Mouse (Mus musculus): ENCODE results near the gene Pkmyt1. TPM values are rescaled to one million over a fixed set of nuclear protein-coding genes. Genes with fewer than 3 reads are reported as not detected.

The Pkmyt1 gene
- total RNA-seq (2023), result 35.0 TPM

DNA sequence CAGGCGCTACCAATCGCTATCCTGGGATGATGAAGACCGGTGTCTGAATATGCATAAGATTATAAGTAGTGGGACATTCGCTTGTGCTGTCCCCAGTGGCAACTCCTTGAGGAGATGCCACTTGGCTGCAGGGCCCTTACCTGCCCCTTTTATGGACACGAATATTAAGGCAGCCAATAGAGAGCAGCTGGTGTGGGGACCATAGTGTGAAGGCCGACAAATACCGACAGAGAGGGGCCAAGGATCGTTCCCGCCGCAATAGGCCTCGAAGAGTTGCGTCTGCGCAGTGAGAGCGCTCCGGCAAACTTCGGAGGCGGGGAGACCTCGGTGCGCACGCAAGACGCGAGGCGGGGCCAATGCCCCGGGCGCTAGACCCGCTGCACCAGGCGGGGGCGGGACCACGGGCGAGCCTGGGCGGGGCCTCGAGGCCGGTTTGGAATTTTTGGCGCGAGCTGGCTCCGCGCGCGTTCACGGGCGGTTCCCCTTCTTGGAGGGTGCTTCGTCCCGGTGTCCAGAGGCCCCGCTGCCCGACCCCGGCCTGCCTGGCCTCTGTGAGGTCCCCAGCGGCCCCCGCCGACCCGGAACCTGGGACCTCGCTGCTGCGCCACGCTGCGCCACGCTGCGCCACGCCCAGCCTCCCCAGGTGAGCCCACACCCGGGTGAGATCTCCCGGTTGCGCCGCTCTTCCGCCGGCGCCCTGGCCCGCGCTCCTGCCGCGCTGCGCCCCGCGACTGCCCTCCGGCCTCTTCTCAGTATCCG is at the start of gene Pkmyt1:
Pkmyt1 (plus strand) TSS at position 338 of the 759 bp plus-strand sequence.

DNA sequence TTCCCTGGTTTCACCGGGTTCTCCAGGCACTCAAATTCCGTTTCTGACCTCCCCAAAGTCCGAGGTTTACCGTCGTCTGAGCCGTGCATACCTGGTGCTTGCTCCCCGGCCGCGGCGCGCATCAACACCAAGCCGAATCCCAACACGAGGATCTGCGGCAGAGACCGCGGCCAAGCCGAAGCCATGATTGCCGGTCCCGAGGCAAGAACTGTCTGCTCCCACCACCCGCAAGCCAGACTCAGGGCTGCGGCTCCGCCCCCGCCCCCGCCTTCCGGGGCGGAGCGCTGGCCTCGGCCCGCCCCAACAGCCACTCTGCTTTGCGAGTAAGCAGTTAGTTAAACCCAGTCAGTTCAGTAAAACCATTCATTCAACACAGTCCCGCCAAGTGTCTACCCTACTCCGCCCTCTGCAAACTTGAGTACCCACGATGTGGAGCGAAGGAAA is 48.9 kb upstream of the Pkmyt1 start, which contains the start of gene Tnfrsf12a:
Tnfrsf12a (minus strand) TSS at position 233 of the 444 bp plus-strand sequence.

DNA sequence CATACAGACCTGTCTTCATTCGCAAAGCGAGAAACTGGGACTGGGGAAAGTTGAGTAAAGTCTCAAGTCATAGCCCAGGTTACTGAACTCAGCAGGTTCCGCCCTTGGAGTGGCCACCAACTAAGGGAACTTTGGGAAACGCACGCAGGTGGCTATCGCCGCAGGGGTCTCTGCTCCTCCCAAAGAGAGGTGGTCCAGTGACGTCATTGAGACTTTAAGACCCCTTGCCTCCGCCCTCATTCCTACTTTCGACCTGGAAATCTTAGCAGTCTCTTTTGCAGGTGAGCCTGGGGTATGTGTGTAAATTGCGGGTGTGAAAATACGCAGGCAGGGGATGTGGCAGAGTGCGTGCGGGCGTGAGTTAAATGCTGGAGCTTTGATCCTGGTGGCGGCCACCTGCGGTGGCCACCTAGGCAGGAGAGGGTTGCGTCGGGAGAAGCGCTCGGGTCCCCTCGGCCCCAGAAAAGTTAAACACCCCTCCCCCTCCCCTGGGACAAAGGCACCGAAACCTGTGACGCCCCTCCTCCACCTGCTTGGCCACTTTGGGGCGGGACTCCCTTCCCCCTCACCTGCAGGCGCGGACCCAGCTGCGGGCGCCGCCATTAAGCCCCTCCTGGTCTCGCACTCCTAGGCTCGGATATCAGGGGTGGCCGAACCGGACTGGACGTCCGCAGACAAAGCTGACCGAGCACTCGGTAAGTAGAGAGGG is 46.9 kb upstream of the Pkmyt1 start, which contains the start of gene Cldn6:
Cldn6 (plus strand) TSS at position 123 of the 709 bp plus-strand sequence.

DNA sequence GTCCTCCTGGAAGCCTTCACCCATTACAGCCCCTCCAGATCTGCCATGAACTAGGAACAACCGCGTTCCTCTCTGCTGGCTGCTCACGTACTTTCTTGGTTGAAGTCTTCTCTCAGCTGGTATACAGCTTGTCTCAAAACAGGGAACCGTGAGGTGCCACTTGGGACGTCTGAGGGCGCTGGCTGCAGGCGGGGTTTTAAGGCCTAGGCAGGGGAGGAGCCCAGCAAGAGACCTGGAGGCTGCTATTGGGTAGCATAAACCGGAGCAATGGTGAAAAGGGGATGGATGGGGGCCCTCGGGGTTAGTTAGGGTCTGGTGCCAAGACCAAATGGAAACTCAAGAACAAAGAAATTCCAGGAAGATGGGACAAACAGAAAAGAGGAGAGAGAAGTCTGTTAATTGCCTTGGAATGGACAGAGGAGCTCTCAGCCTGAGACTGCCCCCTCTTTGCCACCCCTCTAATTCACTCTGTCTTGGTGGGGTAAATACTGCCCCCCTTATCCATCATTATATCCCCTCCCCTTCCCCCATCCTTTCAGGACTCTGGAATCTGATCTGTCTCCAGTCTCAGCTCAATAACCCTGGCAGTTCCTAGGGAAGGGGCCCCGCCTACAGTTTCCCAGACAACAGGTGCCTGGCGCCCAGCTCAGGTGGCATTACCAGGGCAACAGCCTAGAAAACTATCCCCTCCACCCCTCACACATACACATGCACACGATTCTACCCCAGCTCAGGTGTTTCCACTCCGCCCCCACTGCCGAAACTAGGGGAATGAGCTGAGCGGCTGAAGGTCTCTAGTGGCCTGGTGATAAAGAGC is 42.1 kb upstream of the Pkmyt1 start, which contains the start of gene Cldn9:
Cldn9 (minus strand) TSS at position 171 of the 817 bp plus-strand sequence.

DNA sequence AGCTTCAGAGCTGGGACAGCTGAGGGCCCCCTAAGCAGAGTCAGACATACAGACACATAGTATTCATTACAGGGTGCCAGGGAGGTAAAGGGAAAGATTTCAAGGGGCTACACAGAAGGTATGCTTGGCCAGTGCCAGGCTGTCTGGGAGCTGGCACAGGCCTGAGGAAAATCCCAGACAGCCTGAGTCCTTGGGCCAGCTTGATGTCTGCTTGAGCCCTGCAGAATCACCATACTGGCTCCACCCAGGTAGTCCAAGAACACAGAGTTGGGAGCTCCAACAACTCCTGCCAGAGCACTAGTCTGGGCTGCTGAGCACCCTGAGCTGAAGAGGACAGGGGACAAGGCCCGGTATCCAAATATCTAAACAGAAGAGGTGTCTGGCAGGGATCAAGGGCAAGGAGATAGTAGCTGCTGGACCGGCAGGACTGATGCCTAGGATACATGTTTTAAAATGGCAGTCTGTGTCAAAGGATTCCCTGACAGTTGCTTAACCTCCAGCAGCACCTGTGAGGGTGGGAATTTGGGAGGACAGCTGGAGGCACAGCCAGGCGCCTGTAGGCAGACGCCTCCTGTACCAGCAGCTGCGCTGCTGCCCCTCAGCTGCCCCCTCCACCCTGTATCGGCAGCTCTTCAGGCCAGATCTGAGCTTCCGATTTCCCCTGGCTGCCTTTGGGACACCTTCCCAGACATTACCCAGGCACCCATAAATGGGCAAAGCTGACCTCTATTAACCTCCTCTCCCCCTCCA is 3.6 kb upstream of the Pkmyt1 start, which contains the start of gene 1520401A03Rik:
1520401A03Rik (minus strand) TSS at position 408 of the 750 bp plus-strand sequence.

DNA sequence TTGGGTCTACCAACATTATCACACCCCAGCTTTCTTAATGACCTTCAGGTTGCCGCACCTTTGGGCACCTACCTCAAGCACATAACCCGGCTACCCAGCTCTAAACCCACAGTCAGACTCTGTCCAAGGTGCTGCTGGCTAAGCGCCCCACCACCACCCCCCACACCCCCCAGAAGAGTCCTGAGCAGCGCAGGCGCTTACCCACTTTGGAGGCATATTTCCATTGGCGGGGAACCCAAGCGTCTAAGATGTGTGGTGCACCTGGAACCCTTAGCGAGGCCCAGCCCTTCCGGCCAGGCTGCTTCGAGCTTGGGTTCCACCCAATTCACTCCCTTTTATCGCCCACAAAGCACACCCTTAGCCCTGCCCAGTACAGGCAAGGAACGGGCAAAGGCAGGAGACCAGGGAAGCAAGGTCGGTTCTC is 14.5 kb downstream of the Pkmyt1 start, which contains the start of gene Paqr4:
Paqr4 (minus strand) TSS at position 270 of the 424 bp plus-strand sequence.

DNA sequence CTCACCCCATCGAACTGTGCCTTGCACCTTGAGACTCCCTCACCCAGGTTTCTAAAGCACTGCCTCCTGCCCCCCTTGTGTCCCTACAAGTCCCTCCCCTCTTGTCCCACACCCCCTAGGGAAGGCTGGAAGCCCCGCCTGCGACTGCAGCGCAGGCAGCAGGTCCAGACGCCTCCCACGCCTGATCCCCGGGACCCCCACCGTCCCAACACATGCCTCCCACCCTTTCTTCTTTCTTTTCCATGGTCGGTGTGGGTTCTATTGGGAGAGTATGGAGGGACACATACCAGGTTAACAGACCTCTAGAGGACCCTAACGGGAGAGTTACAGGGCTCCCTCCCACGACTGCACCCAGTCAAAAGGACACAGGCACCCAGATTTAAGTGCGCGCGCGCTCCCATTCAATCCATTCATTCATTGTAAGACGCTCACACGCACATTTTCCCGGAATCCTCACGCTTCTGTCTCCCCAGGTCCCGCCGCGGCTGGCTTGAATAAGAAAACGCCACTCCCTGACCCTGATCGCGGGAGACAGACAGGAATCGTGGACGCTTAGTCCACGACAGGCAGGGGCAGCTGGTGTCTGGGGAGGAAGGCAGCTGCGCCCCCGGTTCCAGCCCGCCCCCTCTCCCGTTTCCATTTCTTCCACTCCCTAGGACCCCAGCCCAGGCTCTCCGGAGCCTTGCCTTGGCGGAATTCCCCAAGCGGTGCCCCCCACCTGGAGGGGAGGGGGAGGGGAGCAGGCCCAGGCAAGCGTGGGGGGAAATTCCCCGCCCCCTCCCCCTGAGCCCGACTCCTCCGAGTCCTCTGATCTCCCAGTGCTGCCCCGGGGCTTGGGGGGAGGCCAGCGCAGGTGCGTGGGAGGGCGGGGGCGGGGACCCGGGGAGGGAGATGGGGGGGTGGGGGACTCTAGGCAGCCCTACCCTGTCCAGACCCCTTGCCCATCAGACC is 19.4 kb downstream of the Pkmyt1 start, which contains the start of gene Kremen2:
Kremen2 (minus strand) TSS at position 533 of the 951 bp plus-strand sequence.

DNA sequence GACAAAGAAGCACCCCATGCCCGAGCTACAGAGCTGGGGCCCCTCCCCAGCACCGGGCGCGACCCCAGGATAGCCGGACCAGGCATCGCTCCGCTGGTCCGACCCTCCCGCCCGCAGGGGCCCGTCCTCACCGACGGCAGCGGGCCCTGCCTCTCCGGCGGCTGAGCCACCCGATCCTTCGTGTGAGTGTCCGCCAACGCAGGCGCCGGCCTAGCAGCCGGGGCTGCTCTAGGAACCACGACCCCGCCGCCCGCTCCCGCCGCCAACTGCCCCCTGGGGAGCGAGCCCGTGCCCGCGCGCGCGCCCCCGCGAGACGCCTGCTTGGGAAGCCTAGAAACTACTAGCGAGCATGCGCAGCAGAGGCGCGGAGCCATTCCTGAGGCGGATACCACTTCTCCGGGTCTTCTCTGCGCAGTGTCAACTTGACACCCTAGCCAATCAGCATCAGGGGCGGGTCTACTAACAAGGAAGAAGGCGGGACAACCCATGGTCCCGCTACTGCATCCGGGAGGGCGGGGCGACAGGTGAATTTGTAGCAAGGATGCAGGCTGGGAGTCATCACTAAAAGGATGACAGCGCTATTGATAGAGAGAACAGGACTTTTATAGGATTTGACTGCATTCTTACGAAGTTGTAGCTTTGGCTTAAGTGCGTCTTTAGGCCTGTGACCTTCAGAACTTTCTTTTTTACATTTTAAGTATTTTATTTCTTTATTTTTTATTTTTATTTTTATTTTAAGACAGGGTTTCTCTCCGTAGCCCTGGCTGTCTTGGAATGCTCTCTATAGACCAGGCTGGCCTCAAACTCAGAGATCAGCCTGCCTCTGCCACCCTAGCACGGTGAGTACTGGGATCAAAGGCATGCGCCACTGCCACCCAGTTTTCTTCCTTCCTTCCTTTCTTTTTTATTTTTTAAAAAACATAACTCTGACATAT is 45.4 kb downstream of the Pkmyt1 start, which contains the start of gene Flywch1:
Flywch1 (minus strand) TSS at position 319 of the 935 bp plus-strand sequence.

DNA sequence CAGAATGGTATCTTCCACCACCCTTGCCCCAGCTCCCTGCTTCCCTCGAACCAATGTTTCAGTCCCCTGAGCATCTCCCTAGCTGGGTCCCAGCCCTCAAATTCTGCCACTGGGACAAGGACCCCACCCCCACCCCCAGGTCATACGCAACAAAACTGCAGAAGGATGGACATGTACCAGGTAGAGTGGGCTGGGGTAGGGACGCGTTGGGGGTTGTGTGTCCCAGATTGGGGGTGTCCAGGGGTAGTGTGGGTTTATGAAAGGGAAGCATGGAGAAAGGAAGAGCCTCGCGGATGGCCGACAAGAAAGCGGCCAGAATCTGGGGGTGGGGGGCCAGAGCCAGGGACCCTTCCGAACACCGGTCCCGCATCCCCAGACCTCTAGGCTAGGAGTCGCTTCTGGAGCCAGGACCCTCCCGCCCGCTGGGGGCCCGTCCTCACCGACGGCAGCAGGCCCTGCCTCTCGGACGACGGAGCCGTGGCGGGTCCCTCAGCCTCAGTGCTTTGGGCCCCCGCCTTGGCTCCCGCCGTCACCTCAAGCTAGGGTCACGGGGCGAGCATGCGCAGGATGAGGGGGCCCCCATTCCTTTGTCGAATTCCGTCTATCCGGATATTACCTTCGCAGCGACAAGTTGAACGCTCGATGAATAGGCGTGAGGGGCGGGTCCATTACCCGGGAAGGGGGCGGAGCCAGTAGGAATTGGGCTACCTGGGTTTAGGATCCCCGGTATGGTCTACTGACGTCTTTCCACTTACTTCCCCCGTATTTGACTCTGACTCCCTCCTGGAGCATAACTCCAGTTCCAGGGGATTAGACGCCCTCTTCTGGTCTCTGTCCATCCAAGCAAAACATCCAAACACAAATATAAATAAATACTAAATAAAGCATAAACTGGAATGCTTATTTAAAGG is 59.7 kb downstream of the Pkmyt1 start, which contains the start of gene Flywch2:
Flywch2 (minus strand) TSS at position 521 of the 911 bp plus-strand sequence.

Other genes with a start within 250 kb of the Pkmyt1 start
- not detected for gene Vmn2r117, start 246.6 kb upstream of the Pkmyt1 start, total RNA-seq (2023)
- 7.4 TPM for gene Zfp213, start 162.1 kb upstream of the Pkmyt1 start, total RNA-seq (2023)
- gene Zfp13, start 126.8 kb upstream of the Pkmyt1 start, total RNA-seq (2023), result not detected
- not detected for gene Zscan10, start 125.5 kb upstream of the Pkmyt1 start, total RNA-seq (2023)
- gene Mmp25, start 81.1 kb upstream of the Pkmyt1 start, total RNA-seq (2023), result 0.34 TPM
- 0.34 TPM for gene Bicdl2, start 65.8 kb upstream of the Pkmyt1 start, total RNA-seq (2023)
- 34.9 TPM for gene Hcfc1r1, start 52.7 kb upstream of the Pkmyt1 start, total RNA-seq (2023)
- 23.4 TPM for gene Thoc6, start 52.5 kb upstream of the Pkmyt1 start, total RNA-seq (2023)
- 38.4 TPM for gene Tnfrsf12a, start 48.9 kb upstream of the Pkmyt1 start, total RNA-seq (2023)
- not detected for gene Cldn6, start 47.1 kb upstream of the Pkmyt1 start, total RNA-seq (2023)
- gene Cldn9, start 42.3 kb upstream of the Pkmyt1 start, total RNA-seq (2023), result not detected
- gene 1520401A03Rik, start 3.6 kb upstream of the Pkmyt1 start, total RNA-seq (2023), result not detected
- gene Paqr4, start 14.5 kb downstream of the Pkmyt1 start, total RNA-seq (2023), result 2.6 TPM
- 1.1 TPM for gene Kremen2, start 19.5 kb downstream of the Pkmyt1 start, total RNA-seq (2023)
- gene Flywch1, start 45.3 kb downstream of the Pkmyt1 start, total RNA-seq (2023), result 23.9 TPM
- not detected for gene Flywch2, start 59.7 kb downstream of the Pkmyt1 start, total RNA-seq (2023)
- 1,331 TPM for gene Srrm2, start 64.2 kb downstream of the Pkmyt1 start, total RNA-seq (2023)
- gene Elob, start 102.8 kb downstream of the Pkmyt1 start, total RNA-seq (2023), result 176 TPM
- gene Prss33, start 109.7 kb downstream of the Pkmyt1 start, total RNA-seq (2023), result not detected
- not detected for gene Prss32, start 117.5 kb downstream of the Pkmyt1 start, total RNA-seq (2023)
- 0.86 TPM for gene Prss41, start 117.8 kb downstream of the Pkmyt1 start, total RNA-seq (2023)
- gene Prss21, start 141.7 kb downstream of the Pkmyt1 start, total RNA-seq (2023), result not detected
- not detected for gene Dcpp1, start 154.5 kb downstream of the Pkmyt1 start, total RNA-seq (2023)
- not detected for gene Dcpp2, start 154.5 kb downstream of the Pkmyt1 start, total RNA-seq (2023)
- gene Dcpp3, start 191.1 kb downstream of the Pkmyt1 start, total RNA-seq (2023), result not detected
- gene Sbp, start 215.3 kb downstream of the Pkmyt1 start, total RNA-seq (2023), result not detected
- gene Sbpl, start 228.9 kb downstream of the Pkmyt1 start, total RNA-seq (2023), result not detected